Comparison of ENCODE assay signal across 25 mouse cellular contexts in the genomic region with DNA sequence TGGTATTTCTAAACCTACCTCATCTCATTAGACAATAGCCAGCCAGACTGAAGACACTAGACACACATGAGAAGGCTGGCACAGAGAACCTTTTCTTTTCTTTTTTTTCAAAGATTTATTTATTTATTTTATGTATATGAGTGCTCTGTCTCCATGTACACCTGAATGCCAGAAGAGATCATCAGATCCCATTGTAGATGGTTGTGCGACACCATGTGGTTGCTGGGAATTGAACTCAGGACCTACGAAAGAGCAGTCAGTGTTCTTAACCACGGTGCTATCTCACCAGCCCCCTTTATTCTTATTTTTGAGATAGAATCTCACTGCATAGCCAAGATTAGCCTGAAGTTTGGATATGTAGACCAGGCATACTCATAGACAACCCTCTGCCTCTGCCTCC. TPM values are rescaled to one million over a fixed set of nuclear protein-coding genes. Genes with fewer than 3 reads are reported as not detected.
DNase-seq lines count a peak whose midpoint lies in the region; TF ChIP-seq lines count a peak whose summit lies in the region.
"Had no signal": no experiment of that assay in that cellular context is flagged by ENCODE, and none has a peak within 500 bp of the region (broad histone marks: within the 10 kb centered on the region; RNA-seq: fewer than 3 reads in every experiment).

No protein-coding gene starts in this region.

- no peak for TF ChIP-seq POLR2A in kidney, adult 2 months (IDR thresholded peaks at IDR 0.05; ENCODE audit: low read depth, low read length)
- no peak for TF ChIP-seq POLR2A in thymus, adult 2 months (IDR thresholded peaks at IDR 0.05; ENCODE audit: control insufficient read depth, extremely low read depth, insufficient read depth, low read length, poor library complexity)

- H3K4me3 ChIP-seq in kidney, adult 2 months (ENCODE audit: insufficient read depth, low read depth, low read length), result no peak overlapping the region
- no peak overlapping the region for H3K4me3 ChIP-seq in thymus, adult 2 months (ENCODE audit: control insufficient read depth, insufficient read depth, low read length)
- H3K4me3 ChIP-seq: erythroblast, embryonic 14.5 days; forebrain, embryonic 12.5 days; hindbrain, embryonic 12.5 days; intestine, embryonic 15.5 days; limb, embryonic 12.5 days; liver, embryonic 15.5 days; lung, embryonic 15.5 days had no signal

- H3K27me3 ChIP-seq in kidney, adult 2 months (replicated peaks; ENCODE audit: control insufficient read depth, insufficient read depth, low read length), result no peaks in the 10 kb centered on the region
- H3K27me3 ChIP-seq in thymus, adult 2 months (ENCODE audit: control insufficient read depth, insufficient read depth, low read length), result no peaks in the 10 kb centered on the region
- H3K27me3 ChIP-seq: intestine, embryonic 15.5 days had no signal

- TF ChIP-seq CTCF in kidney, adult 2 months (conservative IDR thresholded peaks at IDR 0.05; ENCODE audit: insufficient read depth, insufficient read length, low read depth, low read length), result no peak
- TF ChIP-seq CTCF in thymus, adult 2 months (IDR thresholded peaks at IDR 0.05; ENCODE audit: borderline replicate concordance, control insufficient read depth, extremely low read depth, insufficient read depth, low read length, poor library complexity), result no peak

- no peaks in the 10 kb centered on the region for H3K36me3 ChIP-seq in kidney, adult 2 months (ENCODE audit: control insufficient read depth, insufficient read depth, low read length)
- no peaks in the 10 kb centered on the region for H3K36me3 ChIP-seq in thymus, adult 2 months (ENCODE audit: control insufficient read depth, insufficient read depth, low read length)
- H3K36me3 ChIP-seq: forebrain, embryonic 12.5 days; hindbrain, embryonic 12.5 days; intestine, embryonic 15.5 days; limb, embryonic 12.5 days; liver, embryonic 15.5 days; lung, embryonic 15.5 days had no signal

- peaks cover 3% of the 10 kb centered on the region; the same call in 1 of the 2 replicates for H3K4me1 ChIP-seq in kidney, adult 2 months (ENCODE audit: control insufficient read depth, insufficient read depth, low read length)
- H3K4me1 ChIP-seq in thymus, adult 2 months (replicated peaks; ENCODE audit: control insufficient read depth, insufficient read depth, low read length), result peaks cover 2% of the 10 kb centered on the region

- peak; percentile 49 to 55 for DNase-seq in cerebellum, postnatal 14 days
- DNase-seq in cerebellum, postnatal 4 days (ENCODE audit: low spot score in 2 of 2), result no peak
- peak; percentile 28 for DNase-seq in kidney, adult 2 months
- no peak for DNase-seq in kidney, adult 8-10 months
- peak; percentile 29 for DNase-seq in thymus, adult 2 months
- DNase-seq in thymus, adult 18-20 months, result no peak
- DNase-seq in thymus, postnatal 4 days, result peak; percentile 61
- DNase-seq: adrenal gland, adult 2 months; adrenal gland, postnatal 36 days; cerebellum, adult 9-10 months; forebrain, postnatal 0 days; gastrocnemius, postnatal 14 days; heart, postnatal 36 days; kidney, postnatal 4 days; right cerebral cortex, postnatal 25 days had no signal

- no peak overlapping the region for H3K27ac ChIP-seq in kidney, adult 2 months (ENCODE audit: insufficient read depth, low read depth, low read length)
- H3K27ac ChIP-seq in thymus, adult 2 months (ENCODE audit: control insufficient read depth, insufficient read depth, low read length), result no peak overlapping the region
- H3K27ac ChIP-seq: forebrain, embryonic 12.5 days; hindbrain, embryonic 12.5 days; hindbrain, postnatal 0 days; intestine, embryonic 15.5 days; limb, embryonic 12.5 days; liver, embryonic 15.5 days; lung, embryonic 15.5 days had no signal

- 87% methylated on average over 3 of the region's 3 CpGs for WGBS in kidney, adult 2 months
- WGBS in thymus, adult 2 months, result 95% methylated on average over 3 of the region's 3 CpGs

RNA-seq across cellular contexts. Expression of a gene that starts 5.6 kb away (rescaled TPM):
- 103 and 115 TPM in 2 replicates for polyA plus RNA-seq in kidney, adult 2 months (2012; rRNA removed)
- polyA plus RNA-seq in thymus, adult 2 months (2012; rRNA removed), result 139 and 141 TPM in 2 replicates

RNA-seq across cellular contexts. Expression of a gene that starts 24.5 kb away (rescaled TPM):
- 0.05 and 0.11 TPM in 2 replicates for polyA plus RNA-seq in kidney, adult 2 months (2012; rRNA removed)
- 0.10 and 0.11 TPM in 2 replicates for polyA plus RNA-seq in thymus, adult 2 months (2012; rRNA removed)
- polyA plus RNA-seq: adrenal gland, adult 2 months; heart, embryonic 11.5 days; limb, embryonic 12.5 days; liver, adult 2 months; liver, embryonic 15.5 days had no signal

RNA-seq across cellular contexts. Expression of a gene that starts 25.1 kb away (rescaled TPM):
- 0.86 and 1.1 TPM in 2 replicates for polyA plus RNA-seq in kidney, adult 2 months (2012; rRNA removed)
- 1.6 and 1.8 TPM in 2 replicates for polyA plus RNA-seq in thymus, adult 2 months (2012; rRNA removed)
- polyA plus RNA-seq: erythroblast, embryonic 14.5 days; liver, adult 2 months had no signal

RNA-seq across cellular contexts. Expression of a gene that starts 28.1 kb away (rescaled TPM):
- 295 and 386 TPM in 2 replicates for polyA plus RNA-seq in kidney, adult 2 months (2012; rRNA removed)
- polyA plus RNA-seq in thymus, adult 2 months (2012; rRNA removed), result 291 and 303 TPM in 2 replicates

RNA-seq across cellular contexts. Expression of a gene that starts 46.4 kb away (rescaled TPM):
- polyA plus RNA-seq in kidney, adult 2 months (2012; rRNA removed), result 8.1 and 9.1 TPM in 2 replicates
- polyA plus RNA-seq in thymus, adult 2 months (2012; rRNA removed), result 5.0 and 6.5 TPM in 2 replicates
- polyA plus RNA-seq: erythroblast, embryonic 14.5 days had no signal

Comparison
In these comparisons a context has a peak if more than half of its experiments do, and no peak if none do; other contexts are left out.
1. DNase-seq: peak in cerebellum, postnatal 14 days (2 of 2), kidney, adult 2 months (single experiment), thymus, adult 2 months (single experiment) and thymus, postnatal 4 days (single experiment); none in cerebellum, postnatal 4 days (0 of 2), kidney, adult 8-10 months (0 of 2) and thymus, adult 18-20 months (0 of 2).